Mouse (Mus musculus) liver, embryonic 13.5 days (tissue): Measurements from ENCODE around the gene Ccl2. TPM values are rescaled to one million over a fixed set of nuclear protein-coding genes. Genes with fewer than 3 reads are reported as not detected.
A peak's percentile ranks its signal among the peaks of the same experiment; 100 is the strongest.

Experiments
- ATAC-seq: fragments of 200-750 bp; cut with Nextera tagmentation; 2 replicates; pipeline ENCODE4 v1.8.0; 2017; ENCODE audit warnings: low read depth, mild to moderate bottlenecking, moderate number of reproducible peaks, moderate library complexity
- DNase-seq: peaks from one replicate; pipeline ENCODE4 v3.0.0; 2022
- H3K27ac ChIP-seq: fragments of 300-500 bp; sonication (generic); 2 replicates; pipeline ENCODE4 v1.5.1; 2015; ENCODE audit warnings: moderate library complexity, mild to moderate bottlenecking, inconsistent platforms
- H3K27me3 ChIP-seq: fragments of 300-500 bp; sonication (generic); 2 replicates; pipeline ENCODE4 v1.6.1; 2015; ENCODE audit warnings: mild to moderate bottlenecking, inconsistent platforms
- H3K36me3 ChIP-seq: fragments of 300-500 bp; sonication (generic); 2 replicates; pipeline ENCODE4 v1.6.1; 2015; ENCODE audit warnings: mild to moderate bottlenecking, inconsistent platforms
- H3K4me1 ChIP-seq: fragments of 300-500 bp; sonication (generic); replicated peaks from 2 replicates; pipeline ENCODE4 v1.6.1; 2015; ENCODE audit warnings: inconsistent platforms
- H3K4me2 ChIP-seq: fragments of 300-500 bp; sonication (generic); 2 replicates; pipeline ENCODE4 v1.6.1; 2015; ENCODE audit warnings: inconsistent platforms, mild to moderate bottlenecking, moderate library complexity
- H3K4me3 ChIP-seq: fragments of 300-500 bp; sonication (generic); replicated peaks from 2 replicates; pipeline ENCODE4 v1.5.1; 2015; ENCODE audit warnings: mild to moderate bottlenecking, inconsistent platforms
- H3K9ac ChIP-seq: fragments of 300-500 bp; sonication (generic); 2 replicates; pipeline ENCODE4 v1.6.1; 2015; ENCODE audit warnings: mild to moderate bottlenecking, inconsistent platforms
- H3K9me3 ChIP-seq: fragments of 300-500 bp; sonication (generic); replicated peaks from 2 replicates; pipeline ENCODE4 v1.6.1; 2016; ENCODE audit warnings: inconsistent platforms
- WGBS: fragments of 180-500 bp; shearing (Covaris S2); methylation state at CpG from one replicate; pipeline ENCODE4 v1.1.7; 2015; ENCODE audit not compliant: insufficient replicate concordance; 5-methylcytosine and 5-hydroxymethylcytosine counted together
- polyA plus RNA-seq: library from polyadenylated mRNA; unstranded; fragments of >200 nt; fragmentation: Nextera tagmentation; extraction: Ambion mirVana; gene quantifications from 2 replicates; pipeline ENCODE4 v1.2.1, GENCODE M21; 2015

Gene Ccl2
- polyA plus RNA-seq, 1 experiment from 2014 or later = 1.9 TPM

GRCm38 (mm10) chr11:82015066-82015465, 20.3 kb upstream of the Ccl2 start:
- DNase-seq (no peak), ATAC-seq (no peak)
- no peak overlapping the region for H3K4me3 ChIP-seq
- H3K4me1 ChIP-seq = no peaks in the 10 kb centered on the region
- H3K27me3 ChIP-seq = no peaks in the 10 kb centered on the region
- no peaks in the 10 kb centered on the region for H3K9me3 ChIP-seq
- no peak overlapping the region for H3K27ac ChIP-seq
- WGBS = 43% methylated on average over 2 of the region's 2 CpGs
- no peak overlapping the region for H3K4me2 ChIP-seq
- H3K36me3 ChIP-seq = no peaks in the 10 kb centered on the region
- H3K9ac ChIP-seq = no peak overlapping the region

GRCm38 (mm10) chr11:82016181-82016780, 19.1 kb upstream of the Ccl2 start:
- Histone ChIP-seq H3K27ac (no peak overlapping the region), H3K9me3 (no peaks in the 10 kb centered on the region), H3K9ac (no peak overlapping the region), H3K27me3 (no peaks in the 10 kb centered on the region), H3K4me1 (no peaks in the 10 kb centered on the region), H3K36me3 (no peaks in the 10 kb centered on the region), H3K4me3 (no peak overlapping the region), H3K4me2 (no peak overlapping the region)
- DNase-seq (no peak), ATAC-seq (no peak)
- WGBS = 35% methylated on average over 3 of the region's 3 CpGs

GRCm38 (mm10) chr11:82019389-82019788, 16.0 kb upstream of the Ccl2 start:
- H3K9me3 ChIP-seq = no peaks in the 10 kb centered on the region
- DNase-seq (no peak), ATAC-seq (no peak)
- H3K27ac ChIP-seq = no peak overlapping the region
- WGBS = 41% methylated on average over 2 of the region's 2 CpGs
- H3K9ac ChIP-seq = no peak overlapping the region
- no peaks in the 10 kb centered on the region for H3K4me1 ChIP-seq
- no peak overlapping the region for H3K4me3 ChIP-seq
- no peaks in the 10 kb centered on the region for H3K36me3 ChIP-seq
- H3K27me3 ChIP-seq = no peaks in the 10 kb centered on the region
- no peak overlapping the region for H3K4me2 ChIP-seq

- H3K27ac ChIP-seq = no peak overlapping the region
- no peak overlapping the region for H3K4me2 ChIP-seq
- H3K9me3 ChIP-seq = no peaks in the 10 kb centered on the region
- no peaks in the 10 kb centered on the region for H3K27me3 ChIP-seq
- no peak overlapping the region for H3K4me3 ChIP-seq
- H3K36me3 ChIP-seq = no peaks in the 10 kb centered on the region
- no peak overlapping the region for H3K9ac ChIP-seq
- DNase-seq (no peak), ATAC-seq (no peak)
- H3K4me1 ChIP-seq = no peaks in the 10 kb centered on the region
Measured at GRCm38 (mm10) chr11:82019793-82020192, 15.6 kb upstream of the Ccl2 start.

GRCm38 (mm10) chr11:82021406-82021805, 14.0 kb upstream of the Ccl2 start:
- Histone ChIP-seq H3K27me3 (no peaks in the 10 kb centered on the region), H3K4me2 (no peak overlapping the region), H3K36me3 (no peaks in the 10 kb centered on the region), H3K9ac (no peak overlapping the region), H3K27ac (no peak overlapping the region), H3K4me1 (no peaks in the 10 kb centered on the region), H3K4me3 (no peak overlapping the region), H3K9me3 (no peaks in the 10 kb centered on the region)
- 17% methylated on average over 3 of the region's 3 CpGs for WGBS
- ATAC-seq (no peak), DNase-seq (no peak)

DNA sequence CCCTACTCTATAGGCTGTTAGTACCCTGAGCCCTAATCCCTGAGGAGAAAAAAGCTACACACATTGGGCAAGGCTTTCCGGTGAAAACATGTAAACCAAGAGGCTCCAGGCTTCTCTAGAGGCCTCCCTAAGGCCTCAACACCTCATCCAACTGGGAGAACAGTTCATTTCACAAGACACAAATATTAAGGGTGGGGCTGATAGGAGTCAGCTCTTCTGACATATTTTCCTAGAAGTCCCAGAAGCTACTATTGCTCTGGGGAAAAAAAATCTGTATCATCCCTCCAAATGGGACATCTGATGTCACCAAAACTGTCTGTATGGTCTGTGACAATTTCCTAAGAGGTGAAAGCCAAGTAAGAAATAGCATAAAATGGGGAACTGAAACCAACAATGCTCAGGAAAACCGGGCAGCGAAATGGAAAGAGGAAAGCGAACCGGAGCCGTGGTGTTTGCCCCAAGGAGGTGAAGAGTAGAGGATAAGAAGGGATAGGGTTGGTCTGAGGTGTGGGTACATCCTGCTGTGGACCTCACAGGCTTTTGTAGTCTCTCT, 12.8 kb upstream of the Ccl2 start:
- Histone ChIP-seq H3K27me3 (no peaks in the 10 kb centered on the region), H3K27ac (no peak overlapping the region), H3K36me3 (no peaks in the 10 kb centered on the region), H3K9me3 (no peaks in the 10 kb centered on the region), H3K4me2 (no peak overlapping the region), H3K4me1 (no peaks in the 10 kb centered on the region), H3K9ac (no peak overlapping the region), H3K4me3 (no peak overlapping the region)
- 62% methylated on average over 6 of the region's 6 CpGs for WGBS
- DNase-seq (no peak), ATAC-seq (no peak)

DNA sequence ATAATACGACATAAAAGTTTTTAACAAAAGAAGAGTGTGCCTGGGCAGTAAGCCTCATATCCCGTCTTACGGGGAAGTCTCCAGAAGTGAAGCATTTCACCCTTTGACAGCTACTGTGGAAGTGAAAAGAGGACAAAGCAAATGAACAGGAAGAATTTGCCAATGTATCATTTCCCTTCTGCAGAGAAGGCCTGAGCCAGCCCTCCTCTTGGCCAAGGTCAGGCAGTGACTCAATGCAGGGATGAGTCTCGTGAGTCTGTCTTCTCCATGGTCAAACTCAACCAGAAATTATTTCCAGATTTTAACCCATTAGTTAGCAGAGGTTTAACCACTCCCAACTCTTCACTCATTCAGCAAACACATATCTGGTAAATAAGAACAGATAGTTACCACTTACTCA, 11.6 kb upstream of the Ccl2 start:
- H3K4me3 ChIP-seq = no peak overlapping the region
- H3K9ac ChIP-seq = no peak overlapping the region
- H3K27me3 ChIP-seq = no peaks in the 10 kb centered on the region
- H3K4me1 ChIP-seq = no peaks in the 10 kb centered on the region
- 38% methylated on average over 4 of the region's 4 CpGs for WGBS
- H3K9me3 ChIP-seq = no peaks in the 10 kb centered on the region
- ATAC-seq (no peak), DNase-seq (no peak)
- H3K27ac ChIP-seq = no peak overlapping the region
- no peaks in the 10 kb centered on the region for H3K36me3 ChIP-seq
- no peak overlapping the region for H3K4me2 ChIP-seq

DNA sequence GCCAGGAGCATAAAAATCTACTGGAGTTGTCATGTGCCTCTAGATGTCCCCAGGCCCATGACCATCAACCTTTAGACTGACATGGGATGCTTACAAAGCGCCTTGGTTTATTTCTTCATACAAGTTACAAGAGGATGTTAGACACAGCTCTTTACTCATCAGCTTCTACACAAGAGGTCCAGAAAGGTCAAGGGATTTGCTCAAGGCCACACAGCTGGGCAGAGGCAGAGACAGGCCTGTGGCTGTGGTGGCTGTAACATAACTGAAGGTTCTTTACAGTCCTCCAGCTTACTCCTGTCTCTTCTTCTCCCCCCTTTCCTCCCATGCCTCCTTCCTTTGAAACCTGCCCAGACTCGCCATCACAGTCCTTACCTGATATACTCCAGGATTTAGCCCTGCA, 5.2 kb upstream of the Ccl2 start:
- no peaks in the 10 kb centered on the region for H3K4me1 ChIP-seq
- WGBS = 32% methylated on average over 2 of the region's 2 CpGs
- no peaks in the 10 kb centered on the region for H3K36me3 ChIP-seq
- no peak for ATAC-seq
- H3K27ac ChIP-seq = no peak overlapping the region
- no peak overlapping the region for H3K4me3 ChIP-seq
- no peak for DNase-seq
- H3K4me2 ChIP-seq = no peak overlapping the region
- no peak overlapping the region for H3K9ac ChIP-seq
- no peaks in the 10 kb centered on the region for H3K27me3 ChIP-seq
- no peaks in the 10 kb centered on the region for H3K9me3 ChIP-seq

- no peak overlapping the region for H3K4me2 ChIP-seq
- ATAC-seq = no peak
- no peaks in the 10 kb centered on the region for H3K36me3 ChIP-seq
- H3K4me3 ChIP-seq = no peak overlapping the region
- H3K9me3 ChIP-seq = no peaks in the 10 kb centered on the region
- no peak for DNase-seq
- H3K9ac ChIP-seq = no peak overlapping the region
- H3K27ac ChIP-seq = peak overlapping the region; percentile 27; the same call in 1 of the 2 replicates
- H3K27me3 ChIP-seq = no peaks in the 10 kb centered on the region
- H3K4me1 ChIP-seq = no peaks in the 10 kb centered on the region
Measured at GRCm38 (mm10) chr11:82032136-82032535, 3.2 kb upstream of the Ccl2 start.

DNA sequence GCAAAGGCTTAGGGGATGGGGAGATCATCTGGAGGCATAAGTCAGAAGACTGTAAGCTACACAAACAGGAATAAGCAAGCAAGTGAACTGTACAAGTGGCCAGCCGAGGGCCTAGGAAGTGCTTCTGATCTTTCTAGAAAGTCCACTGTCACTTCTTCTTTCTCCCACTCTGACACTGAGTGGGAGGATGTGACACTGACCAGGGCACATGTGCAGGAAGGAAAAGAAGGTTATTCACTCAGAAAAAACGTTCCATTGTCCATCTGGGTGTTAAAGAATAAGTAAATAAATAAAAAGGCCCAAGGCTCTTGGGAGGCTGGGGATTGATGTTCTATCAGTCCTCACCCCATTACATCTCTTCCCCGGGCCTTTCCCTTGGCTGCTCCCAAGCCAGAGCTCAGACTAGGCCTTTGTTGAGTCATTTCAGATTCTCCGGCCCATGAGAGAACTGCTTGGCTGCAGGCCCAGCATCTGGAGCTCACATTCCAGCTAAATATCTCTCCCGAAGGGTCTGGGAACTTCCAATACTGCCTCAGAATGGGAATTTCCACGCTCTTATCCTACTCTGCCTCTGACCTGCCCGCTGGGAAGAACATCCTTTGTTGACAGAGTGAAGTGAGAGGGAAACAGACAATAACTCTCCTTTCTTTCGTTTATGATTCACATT, 2.6 kb upstream of the Ccl2 start:
- DNase-seq = no peak
- Histone ChIP-seq H3K36me3 (no peaks in the 10 kb centered on the region), H3K9me3 (no peaks in the 10 kb centered on the region), H3K4me2 (no peak overlapping the region), H3K4me3 (no peak overlapping the region), H3K4me1 (no peaks in the 10 kb centered on the region), H3K27ac (peak overlapping the region; percentile 27), H3K27me3 (no peaks in the 10 kb centered on the region), H3K9ac (no peak overlapping the region)
- WGBS = 45% methylated on average over 8 of the region's 8 CpGs
- no peak for ATAC-seq

GRCm38 (mm10) chr11:82034446-82034845, 925 bp upstream of the Ccl2 start:
- Histone ChIP-seq H3K27me3 (no peaks in the 10 kb centered on the region), H3K4me3 (no peak overlapping the region), H3K36me3 (no peaks in the 10 kb centered on the region), H3K4me1 (no peaks in the 10 kb centered on the region), H3K9me3 (no peaks in the 10 kb centered on the region), H3K9ac (no peak overlapping the region), H3K4me2 (no peak overlapping the region), H3K27ac (no peak overlapping the region)
- WGBS = 71% methylated on average over 7 of the region's 7 CpGs
- ATAC-seq (no peak), DNase-seq (no peak)

GRCm38 (mm10) chr11:82035857-82036256, 486 bp downstream of the Ccl2 start:
- H3K27me3 ChIP-seq = no peaks in the 10 kb centered on the region
- H3K4me2 ChIP-seq = no peak overlapping the region
- no peak overlapping the region for H3K4me3 ChIP-seq
- H3K27ac ChIP-seq = no peak overlapping the region
- H3K9ac ChIP-seq = no peak overlapping the region
- no peaks in the 10 kb centered on the region for H3K4me1 ChIP-seq
- WGBS = 67% methylated on average over 2 of the region's 2 CpGs
- no peaks in the 10 kb centered on the region for H3K9me3 ChIP-seq
- no peaks in the 10 kb centered on the region for H3K36me3 ChIP-seq
- ATAC-seq = no peak
- no peak for DNase-seq
